Mouse (Mus musculus) cortical plate, adult 2 months (tissue): Measurements from ENCODE around the gene Cdt1. TPM values are rescaled to one million over a fixed set of nuclear protein-coding genes. Genes with fewer than 3 reads are reported as not detected.

Experiments
- H3K27ac ChIP-seq: fragments of 200-500 bp; 2 replicates; pipeline ENCODE4 v1.5.1; 2012; ENCODE audit warnings: low read length, control low read depth, inconsistent platforms; ENCODE audit not compliant: insufficient read depth
- H3K4me1 ChIP-seq: fragments of 200-500 bp; 2 replicates; pipeline ENCODE4 v1.6.1; 2011; ENCODE audit warnings: low read length; ENCODE audit not compliant: control insufficient read depth, insufficient read depth
- H3K4me3 ChIP-seq: fragments of 200-500 bp; 2 replicates; pipeline ENCODE4 v1.5.1; 2011; ENCODE audit warnings: mild to moderate bottlenecking, low read length, control low read depth; ENCODE audit not compliant: insufficient read depth
- CTCF ChIP-seq: fragments of 200-500 bp; IDR thresholded peaks from 2 replicates; pipeline ENCODE4 v1.5.1; 2011; ENCODE audit warnings: mild to moderate bottlenecking, control low read depth, low read length; ENCODE audit not compliant: insufficient read depth; ENCODE audit errors: extremely low read depth
- POLR2A ChIP-seq: fragments of 200-500 bp; IDR thresholded peaks from 2 replicates; pipeline ENCODE4 v1.6.1; 2011; ENCODE audit warnings: mild to moderate bottlenecking, low read length, control low read depth; ENCODE audit not compliant: insufficient read depth; ENCODE audit errors: extremely low read depth
- polyA plus RNA-seq: library from polyadenylated mRNA; depleted of rRNA; stranded (reverse); fragments of >200 nt; gene quantifications from 2 replicates; pipeline ENCODE4 v1.2.3, GENCODE M21; 2012

The Cdt1 gene
- polyA plus RNA-seq, 1 experiment = 2.8 TPM

DNA sequence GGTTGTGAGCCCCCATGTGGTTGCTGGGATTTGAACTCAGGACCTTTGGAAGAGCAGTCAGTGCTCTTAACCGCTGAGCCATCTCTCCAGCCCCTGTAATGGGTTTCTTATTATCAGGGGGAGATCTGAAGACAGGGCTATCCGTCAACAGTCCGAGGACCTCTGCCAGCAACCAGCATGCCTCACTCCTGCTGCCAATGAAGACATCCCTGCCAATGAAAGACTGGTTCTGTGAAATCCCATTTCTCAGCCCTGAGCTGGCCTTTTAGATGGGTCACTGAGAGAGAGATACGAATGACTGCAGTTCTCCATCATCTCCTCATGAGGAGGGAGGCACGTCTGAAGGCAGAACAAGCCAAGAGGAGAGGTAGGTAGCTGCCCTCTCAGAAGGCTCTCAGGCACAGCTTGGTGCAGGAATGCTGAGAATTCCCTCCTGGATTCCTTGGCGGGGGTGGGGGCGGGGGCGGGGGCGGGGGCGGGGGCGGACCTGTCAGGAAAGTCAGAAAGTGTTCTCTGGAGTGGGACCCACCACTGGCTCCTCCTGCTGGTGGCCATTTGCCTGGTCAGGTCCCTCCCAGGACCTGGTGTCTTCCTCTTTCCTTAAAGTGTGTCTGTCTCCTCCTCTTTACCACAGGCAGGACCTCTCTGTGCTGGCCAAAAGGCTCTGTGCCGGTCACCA is 9.0 kb upstream of the Cdt1 start:
- TF ChIP-seq CTCF (no peak), POLR2A (no peak)
- no peak overlapping the region for H3K27ac ChIP-seq
- H3K4me1 ChIP-seq = peaks cover 11% of the 10 kb centered on the region
- no peak overlapping the region for H3K4me3 ChIP-seq

DNA sequence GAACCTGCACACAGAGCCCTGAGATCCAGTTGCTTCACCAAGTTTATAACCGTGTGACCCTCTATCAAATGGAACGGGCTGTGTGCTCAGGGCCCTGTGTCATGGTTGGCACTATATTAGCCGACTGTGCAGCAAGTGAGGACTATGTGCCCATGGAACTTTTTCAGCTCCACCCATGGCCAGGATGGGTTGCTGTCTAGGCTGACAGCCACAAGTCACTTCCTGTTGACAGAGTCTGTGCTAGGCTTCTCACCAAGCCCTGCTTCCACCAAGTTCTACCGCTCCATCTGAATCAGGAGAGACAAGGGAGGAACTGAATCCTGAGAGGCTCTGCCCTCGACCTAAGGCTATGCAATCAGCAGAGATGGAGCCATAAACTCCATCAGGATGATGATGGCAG is 6.6 kb upstream of the Cdt1 start:
- no peak overlapping the region for H3K27ac ChIP-seq
- no peak overlapping the region for H3K4me3 ChIP-seq
- TF ChIP-seq POLR2A (no peak), CTCF (no peak)

DNA sequence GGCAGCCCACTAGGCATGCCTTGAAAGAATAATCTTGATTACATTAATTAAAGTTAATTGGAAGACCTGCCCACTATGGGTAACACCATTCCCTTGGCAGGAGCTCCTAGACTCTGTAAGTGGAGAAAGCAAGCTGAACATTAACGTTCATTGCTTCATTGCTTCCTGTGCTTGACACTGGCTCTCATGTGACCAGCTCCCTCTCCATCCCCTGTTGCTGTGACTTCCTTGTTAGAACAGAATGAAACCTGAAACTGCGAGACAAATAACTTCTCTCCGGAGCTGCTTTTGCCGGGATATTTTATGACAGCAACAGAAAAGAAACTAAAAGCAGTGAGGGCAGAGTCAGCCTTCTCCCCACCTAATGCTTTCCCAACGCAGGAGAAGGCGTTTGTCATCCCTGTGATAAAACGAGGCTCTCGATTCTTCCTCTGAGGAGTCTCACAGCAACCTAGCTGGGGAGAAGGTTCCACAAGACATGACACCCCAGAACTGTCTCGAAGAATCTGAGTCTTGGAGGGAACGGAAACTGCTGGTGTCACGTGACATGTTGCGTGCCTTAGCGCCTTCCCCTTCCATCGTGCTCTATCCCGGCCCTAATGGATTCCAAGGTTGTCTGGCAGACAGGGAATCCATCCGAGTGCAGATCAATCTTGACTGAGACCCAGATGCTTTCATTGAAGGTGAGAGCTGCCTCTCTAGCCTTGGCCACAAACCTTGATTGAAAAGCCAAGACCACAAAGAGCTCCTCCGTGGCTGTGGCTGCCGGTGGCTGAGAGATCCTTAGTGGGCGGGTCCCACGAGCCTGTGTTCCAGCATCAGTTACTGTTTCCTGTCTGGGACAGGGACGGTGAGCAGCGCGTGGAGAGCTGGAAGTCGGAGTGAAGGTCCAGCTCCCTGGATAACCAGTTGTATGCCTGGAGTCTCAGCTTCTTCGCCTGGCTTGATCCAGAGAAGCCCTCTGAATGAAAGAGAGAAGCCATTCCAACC is 3.2 kb upstream of the Cdt1 start:
- H3K27ac ChIP-seq = no peak overlapping the region; the same call in 1 of the 2 replicates
- TF ChIP-seq CTCF = no peak
- TF ChIP-seq POLR2A = no peak

More for the DNA sequence above, 6.6 kb upstream of the Cdt1 start:
- H3K4me1 ChIP-seq = peaks cover 3% of the 10 kb centered on the region

DNA sequence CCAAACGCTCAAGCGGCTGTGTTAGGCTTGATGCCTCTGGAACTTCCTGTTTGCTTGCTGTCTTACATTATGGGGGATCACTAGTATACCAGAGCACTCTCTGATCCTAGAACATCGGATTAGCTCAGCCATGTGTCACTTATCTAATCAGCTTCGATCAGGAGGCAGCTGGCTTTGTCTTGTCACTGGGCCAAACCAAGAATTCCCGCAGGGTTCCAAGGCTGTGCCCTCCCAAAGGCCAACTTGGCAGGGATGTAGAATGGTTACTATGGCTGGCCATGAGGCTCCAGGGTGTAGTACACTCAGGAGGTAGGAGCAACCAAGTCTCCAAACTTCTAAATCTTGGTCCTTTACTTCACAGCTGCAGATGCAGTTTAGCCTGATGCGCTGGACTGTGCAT is 1.0 kb upstream of the Cdt1 start:
- H3K4me3 ChIP-seq = peak overlapping the region; percentile 53
- peaks cover 2% of the 10 kb centered on the region; the same call in 1 of the 2 replicates for H3K4me1 ChIP-seq
- no peak for TF ChIP-seq CTCF
- no peak for TF ChIP-seq POLR2A
- H3K27ac ChIP-seq = peak overlapping the region; percentile 2; the same call in 1 of the 2 replicates

More for the DNA sequence above, 3.2 kb upstream of the Cdt1 start:
- H3K4me1 ChIP-seq = peaks cover 2% of the 10 kb centered on the region; the same call in 1 of the 2 replicates
- no peak overlapping the region for H3K4me3 ChIP-seq

DNA sequence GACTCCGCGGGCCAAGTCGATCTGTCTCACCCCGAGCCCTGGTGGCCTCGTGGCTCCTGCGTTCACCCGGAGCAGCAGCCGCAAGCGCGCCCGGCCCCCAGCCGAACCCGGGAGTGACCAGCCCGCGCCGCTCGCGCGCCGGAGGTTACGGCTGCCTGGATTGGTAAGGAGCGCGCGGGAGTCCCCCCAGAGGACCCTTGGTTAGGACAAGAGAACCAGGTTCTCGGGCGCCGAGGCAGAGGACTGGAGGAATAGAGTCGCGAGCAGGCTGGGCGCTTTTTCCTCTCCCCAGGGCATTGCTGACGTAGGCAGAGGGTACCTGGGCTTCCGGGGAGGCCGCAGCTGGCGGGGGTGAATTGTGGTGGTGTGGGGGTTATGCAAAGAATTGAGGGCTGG is 292 bp downstream of the Cdt1 start:
- peaks cover 2% of the 10 kb centered on the region; the same call in 1 of the 2 replicates for H3K4me1 ChIP-seq
- H3K4me3 ChIP-seq = peak overlapping the region; percentile 53
- TF ChIP-seq POLR2A (no peak), CTCF (no peak)
- H3K27ac ChIP-seq = no peak overlapping the region

DNA sequence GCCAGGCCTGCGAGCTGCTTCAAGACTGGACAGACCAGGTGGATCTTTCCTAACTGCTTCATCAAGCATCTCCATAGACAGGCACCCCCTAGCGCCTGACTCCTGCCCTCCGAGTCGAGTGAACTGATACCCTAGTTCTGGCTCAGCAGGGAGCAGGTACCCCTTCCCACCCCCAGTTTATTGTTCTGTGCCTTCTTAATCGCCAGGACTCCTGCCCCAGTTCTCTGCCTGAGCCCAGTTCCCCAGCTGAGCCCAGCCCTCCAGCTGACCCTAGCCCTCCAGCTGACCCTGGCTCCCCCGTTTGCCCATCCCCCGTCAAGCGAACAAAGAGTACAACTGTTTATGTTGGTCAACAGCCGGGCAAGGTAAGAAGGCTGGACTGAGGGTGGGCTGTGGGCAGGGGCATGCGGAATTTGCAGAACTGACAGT is 1.1 kb downstream of the Cdt1 start:
- TF ChIP-seq POLR2A (no peak), CTCF (no peak)
- peaks cover 2% of the 10 kb centered on the region; the same call in 1 of the 2 replicates for H3K4me1 ChIP-seq
- no peak overlapping the region for H3K27ac ChIP-seq
- H3K4me3 ChIP-seq = no peak overlapping the region

DNA sequence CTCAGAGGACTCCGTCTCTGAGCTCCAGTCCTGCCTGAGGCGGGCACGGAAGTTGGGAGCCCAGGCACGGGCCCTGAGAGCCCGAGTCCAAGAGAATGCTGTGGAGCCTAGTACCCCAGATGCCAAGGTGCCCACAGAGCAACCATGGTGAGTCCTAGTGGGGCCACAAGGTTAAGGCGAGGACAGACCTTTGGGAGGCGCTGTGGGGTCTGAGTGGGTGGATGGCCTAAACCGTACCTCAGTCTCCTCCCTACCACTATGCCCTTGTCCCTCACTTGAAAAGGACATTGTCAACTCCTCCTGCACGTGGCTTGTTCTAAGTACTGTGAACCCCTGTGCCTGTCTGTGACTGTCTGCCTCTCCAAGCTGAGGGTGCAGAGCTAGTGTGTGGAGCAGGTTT is 1.5 kb downstream of the Cdt1 start:
- Histone ChIP-seq H3K4me1 (peaks cover 2% of the 10 kb centered on the region; the same call in 1 of the 2 replicates), H3K4me3 (no peak overlapping the region), H3K27ac (no peak overlapping the region)
- TF ChIP-seq POLR2A (no peak), CTCF (no peak)

DNA sequence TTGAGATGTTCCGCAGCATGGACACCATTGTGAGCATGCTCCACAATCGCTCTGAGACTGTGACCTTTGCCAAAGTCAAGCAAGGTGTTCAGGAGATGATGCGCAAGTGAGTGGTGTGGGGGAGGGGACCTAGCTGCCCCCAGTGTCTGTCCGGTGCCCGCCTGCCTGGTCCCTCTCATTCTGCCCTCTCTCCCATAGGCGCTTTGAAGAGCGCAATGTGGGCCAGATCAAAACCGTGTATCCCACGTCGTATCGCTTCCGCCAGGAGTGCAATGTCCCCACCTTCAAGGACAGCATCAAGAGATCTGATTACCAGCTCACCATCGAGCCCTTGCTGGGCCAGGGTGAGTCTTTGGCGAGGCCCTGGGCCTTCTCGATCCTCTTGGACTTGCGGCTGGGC is 2.2 kb downstream of the Cdt1 start:
- Histone ChIP-seq H3K27ac (no peak overlapping the region), H3K4me1 (peaks cover 2% of the 10 kb centered on the region; the same call in 1 of the 2 replicates), H3K4me3 (no peak overlapping the region)
- no peak for TF ChIP-seq CTCF

DNA sequence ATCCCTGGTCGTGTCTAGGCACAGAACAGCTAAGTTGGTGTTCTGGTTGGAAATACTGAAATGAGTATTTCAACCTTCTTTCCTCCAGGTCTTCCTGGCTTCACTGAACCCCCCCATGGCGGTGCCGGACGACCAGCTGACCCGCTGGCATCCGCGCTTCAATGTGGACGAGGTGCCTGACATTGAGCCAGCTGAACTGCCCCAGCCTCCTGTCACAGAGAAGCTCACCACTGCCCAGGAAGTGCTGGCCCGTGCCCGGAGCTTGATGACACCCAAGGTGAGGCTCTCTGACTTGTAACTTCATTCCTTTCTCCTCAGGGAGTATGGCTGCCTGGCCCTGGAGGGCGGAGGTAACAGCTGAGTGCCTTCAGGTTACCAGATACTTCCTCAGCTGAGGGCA is 3.3 kb downstream of the Cdt1 start:
- no peak overlapping the region for H3K27ac ChIP-seq
- TF ChIP-seq POLR2A = no peak
- no peak for TF ChIP-seq CTCF
- H3K4me1 ChIP-seq = peaks cover 2% of the 10 kb centered on the region; the same call in 1 of the 2 replicates
- H3K4me3 ChIP-seq = no peak overlapping the region
